Comparison of ENCODE assay signal across 20 mouse cellular contexts in genomic region chr7:35044719-35045118, GRCm38 (mm10). TPM values are rescaled to one million over a fixed set of nuclear protein-coding genes. Genes with fewer than 3 reads are reported as not detected.
DNase-seq lines count a peak whose midpoint lies in the region; ATAC-seq and TF ChIP-seq lines count a peak whose summit lies in the region.
"Had no signal": no experiment of that assay in that cellular context is flagged by ENCODE, and none has a peak within 500 bp of the region (broad histone marks: within the 10 kb centered on the region; RNA-seq: fewer than 3 reads in every experiment).

No protein-coding gene starts in this region.

- no peak overlapping the region for H3K4me2 ChIP-seq in hindbrain, postnatal 0 days (ENCODE audit: low read depth, low read length)
- H3K4me2 ChIP-seq in hindbrain, embryonic 11.5 days (replicated peaks; ENCODE audit: low read depth, low read length), result no peak overlapping the region
- no peak overlapping the region for H3K4me2 ChIP-seq in midbrain, postnatal 0 days (ENCODE audit: low read depth, low read length, poor library complexity, severe bottlenecking)
- no peak overlapping the region for H3K4me2 ChIP-seq in midbrain, embryonic 16.5 days (ENCODE audit: low read length)
- H3K4me2 ChIP-seq: embryonic facial prominence, embryonic 15.5 days; hindbrain, embryonic 14.5 days had no signal

- peaks cover 3% of the 10 kb centered on the region; the same call in 1 of the 2 replicates for H3K36me3 ChIP-seq in hindbrain, postnatal 0 days (ENCODE audit: insufficient read depth, low read length)
- no peaks in the 10 kb centered on the region for H3K36me3 ChIP-seq in hindbrain, embryonic 11.5 days (ENCODE audit: control insufficient read depth, insufficient read depth, low read length)
- H3K36me3 ChIP-seq in midbrain, postnatal 0 days (ENCODE audit: insufficient read depth, low read length), result peaks cover 23% of the 10 kb centered on the region; the same call in 1 of the 2 replicates
- peaks cover 27% of the 10 kb centered on the region for H3K36me3 ChIP-seq in midbrain, embryonic 16.5 days (ENCODE audit: control insufficient read depth, insufficient read depth, low read length)

- no peak overlapping the region for H3K4me3 ChIP-seq in hindbrain, postnatal 0 days (ENCODE audit: low read length)
- no peak overlapping the region for H3K4me3 ChIP-seq in hindbrain, embryonic 11.5 days (ENCODE audit: low read depth, low read length)
- H3K4me3 ChIP-seq in midbrain, postnatal 0 days (ENCODE audit: low read depth, low read length), result no peak overlapping the region
- no peak overlapping the region for H3K4me3 ChIP-seq in midbrain, embryonic 16.5 days (ENCODE audit: low read depth, low read length)
- H3K4me3 ChIP-seq: embryonic facial prominence, embryonic 15.5 days; erythroblast, embryonic 14.5 days; forebrain, embryonic 10.5 days; heart, embryonic 10.5 days had no signal

- ATAC-seq in hindbrain, postnatal 0 days, result no peak
- no peak for ATAC-seq in hindbrain, embryonic 11.5 days (ENCODE audit: low FRiP score)
- ATAC-seq in midbrain, postnatal 0 days (ENCODE audit: low FRiP score), result no peak
- no peak for ATAC-seq in midbrain, embryonic 16.5 days
- ATAC-seq: forebrain, embryonic 14.5 days had no signal

- no peaks in the 10 kb centered on the region for H3K9me3 ChIP-seq in hindbrain, postnatal 0 days (ENCODE audit: low read length)
- no peaks in the 10 kb centered on the region for H3K9me3 ChIP-seq in hindbrain, embryonic 11.5 days (ENCODE audit: control insufficient read depth, low read length)
- no peaks in the 10 kb centered on the region for H3K9me3 ChIP-seq in midbrain, postnatal 0 days (ENCODE audit: low read length)
- H3K9me3 ChIP-seq in midbrain, embryonic 16.5 days (replicated peaks; ENCODE audit: control insufficient read depth, low read length, poor library complexity, severe bottlenecking), result no peaks in the 10 kb centered on the region
- H3K9me3 ChIP-seq: embryonic facial prominence, embryonic 15.5 days; forebrain, embryonic 10.5 days; heart, embryonic 10.5 days had no signal

- 74% methylated on average over 2 of the region's 2 CpGs for WGBS in hindbrain, postnatal 0 days
- WGBS in hindbrain, embryonic 11.5 days, result 91% methylated on average over 2 of the region's 2 CpGs
- 91% methylated on average over 2 of the region's 2 CpGs for WGBS in midbrain, postnatal 0 days
- 89% methylated on average over 2 of the region's 2 CpGs for WGBS in midbrain, embryonic 16.5 days

- no peak overlapping the region for H3K27ac ChIP-seq in hindbrain, postnatal 0 days
- H3K27ac ChIP-seq in hindbrain, embryonic 11.5 days (ENCODE audit: low read depth, low read length), result no peak overlapping the region
- H3K27ac ChIP-seq in midbrain, postnatal 0 days (ENCODE audit: low read depth, low read length), result no peak overlapping the region
- H3K27ac ChIP-seq in midbrain, embryonic 16.5 days (ENCODE audit: low read length), result no peak overlapping the region
- H3K27ac ChIP-seq: embryonic facial prominence, embryonic 15.5 days; forebrain, embryonic 10.5 days; heart, embryonic 10.5 days; hindbrain, embryonic 14.5 days had no signal

- no peaks in the 10 kb centered on the region; the same call in 1 of the 2 replicates for H3K4me1 ChIP-seq in hindbrain, postnatal 0 days (ENCODE audit: insufficient read depth, low read length)
- no peaks in the 10 kb centered on the region for H3K4me1 ChIP-seq in hindbrain, embryonic 11.5 days (replicated peaks; ENCODE audit: control insufficient read depth, insufficient read depth, low read length)
- no peaks in the 10 kb centered on the region for H3K4me1 ChIP-seq in midbrain, postnatal 0 days (ENCODE audit: insufficient read depth, low read length)
- H3K4me1 ChIP-seq in midbrain, embryonic 16.5 days (ENCODE audit: control insufficient read depth, insufficient read depth, low read length), result no peaks in the 10 kb centered on the region
- H3K4me1 ChIP-seq: heart, embryonic 10.5 days had no signal

- DNase-seq in cerebellum, adult 9-10 months, result peak; percentile 48
- DNase-seq in cerebellum, adult 9-11 months, result no peak
- DNase-seq in hindbrain, postnatal 0 days (ENCODE audit: low spot score), result no peak
- no peak for DNase-seq in hindbrain, embryonic 11.5 days (ENCODE audit: low spot score)
- no peak for DNase-seq in midbrain, postnatal 0 days (ENCODE audit: low spot score)
- no peak for DNase-seq in frontal cortex, postnatal 10 days (ENCODE audit: low spot score in 2 of 2)
- DNase-seq: adrenal gland, postnatal 25 days; cerebellum, adult 11-12 months; embryo, embryonic 11 days; gastrocnemius, postnatal 10 days; heart, postnatal 14 days; kidney, adult 11 months; kidney, adult 9 months had no signal

- no peaks in the 10 kb centered on the region for H3K27me3 ChIP-seq in hindbrain, postnatal 0 days (ENCODE audit: insufficient read depth, low read length)
- no peaks in the 10 kb centered on the region for H3K27me3 ChIP-seq in hindbrain, embryonic 11.5 days (ENCODE audit: control insufficient read depth, insufficient read depth, low read length)
- no peaks in the 10 kb centered on the region for H3K27me3 ChIP-seq in midbrain, postnatal 0 days (ENCODE audit: insufficient read depth, low read length)
- H3K27me3 ChIP-seq in midbrain, embryonic 16.5 days (ENCODE audit: control insufficient read depth, insufficient read depth, low read depth, low read length), result no peaks in the 10 kb centered on the region
- H3K27me3 ChIP-seq: embryonic facial prominence, embryonic 15.5 days had no signal

- TF ChIP-seq CTCF in hindbrain, postnatal 0 days (IDR thresholded peaks at IDR 0.05; ENCODE audit: low read depth), result peak; percentile 14; the same call in 1 of the 2 replicates
- peak; percentile 40 for TF ChIP-seq CTCF in midbrain, postnatal 0 days (IDR thresholded peaks at IDR 0.05)

- H3K9ac ChIP-seq in hindbrain, postnatal 0 days (replicated peaks; ENCODE audit: low read length), result no peak overlapping the region
- H3K9ac ChIP-seq in hindbrain, embryonic 11.5 days (ENCODE audit: low read depth, low read length), result no peak overlapping the region
- H3K9ac ChIP-seq in midbrain, postnatal 0 days (replicated peaks; ENCODE audit: low read length, poor library complexity, severe bottlenecking), result no peak overlapping the region
- H3K9ac ChIP-seq in midbrain, embryonic 16.5 days (ENCODE audit: low read depth, low read length), result no peak overlapping the region
- H3K9ac ChIP-seq: embryonic facial prominence, embryonic 15.5 days; hindbrain, embryonic 14.5 days had no signal

RNA-seq across cellular contexts. Expression of gene Cebpg, which starts 11.7 kb away (rescaled TPM):
- total RNA-seq in hindbrain, postnatal 0 days (2014; rRNA removed), result 8.9 and 13.2 TPM in 2 replicates
- 14.9 and 16.0 TPM in 2 replicates for polyA plus RNA-seq in hindbrain, postnatal 0 days (2015; fragmentation: Nextera tagmentation; extraction: Ambion mirVana)
- 37.8 and 39.3 TPM in 2 replicates for polyA plus RNA-seq in hindbrain, embryonic 11.5 days (2014; fragmentation: Nextera tagmentation; extraction: Ambion mirVana)
- 13.9 and 31.9 TPM in 2 replicates for total RNA-seq in midbrain, postnatal 0 days (2014; rRNA removed)
- polyA plus RNA-seq in midbrain, postnatal 0 days (2015; fragmentation: Nextera tagmentation; extraction: Ambion mirVana), result 10.8 and 12.8 TPM in 2 replicates
- polyA plus RNA-seq in midbrain, embryonic 16.5 days (2015; fragmentation: Nextera tagmentation; extraction: Ambion mirVana), result 24.2 and 27.3 TPM in 2 replicates
